Mouse (Mus musculus): Measurements from ENCODE around the gene Gm5936. TPM values are rescaled to one million over a fixed set of nuclear protein-coding genes. Genes with fewer than 3 reads are reported as not detected.
"Not testable (repeated sequence)": the region's sequence is repeated elsewhere in the genome, so short reads cannot be mapped to it uniquely, and the experiment has no call there.

Gm5936 gene
- total RNA-seq (2021), result under 1 TPM; 0.13 to 0.28 TPM

DNA sequence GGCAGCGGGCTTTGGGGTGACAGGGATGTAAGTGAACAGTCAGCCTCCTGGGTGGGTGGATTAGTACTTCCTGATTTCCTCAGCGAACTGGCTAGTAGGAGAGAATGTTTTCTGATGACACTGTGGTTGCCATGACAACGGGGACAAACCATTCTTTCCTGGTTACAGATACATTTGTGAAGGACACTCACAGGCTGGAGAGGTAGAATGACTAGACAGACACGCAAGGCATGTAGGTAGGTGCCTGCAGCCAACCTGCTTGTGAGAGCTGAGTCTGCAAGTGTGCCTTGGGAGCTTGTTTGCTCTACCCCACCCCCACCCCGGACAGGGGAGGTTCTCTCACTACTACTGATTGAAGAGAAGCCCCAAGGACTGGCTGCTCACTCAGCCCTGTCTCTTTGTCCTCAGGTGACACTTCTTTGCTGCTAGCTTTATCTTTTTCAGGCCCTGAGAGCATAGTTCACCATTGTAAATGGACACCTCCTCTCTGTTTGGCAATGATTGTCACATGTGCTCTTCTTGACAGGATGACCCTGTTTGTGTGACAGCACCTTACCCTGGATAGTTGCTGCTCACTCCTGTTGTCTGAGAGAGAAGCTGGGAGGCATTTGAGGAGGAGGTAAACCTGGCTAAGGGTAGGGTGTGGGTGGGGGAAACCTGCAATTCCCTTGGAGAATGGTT is at the start of gene Gm5936:
TSS of gene Gm5936 (plus strand) at position 355 of the 681 bp plus-strand sequence.
- DNase-seq (ENCODE audit: low spot score); intact Hi-C loops (cut with DNase I): not testable (repeated sequence)

DNA sequence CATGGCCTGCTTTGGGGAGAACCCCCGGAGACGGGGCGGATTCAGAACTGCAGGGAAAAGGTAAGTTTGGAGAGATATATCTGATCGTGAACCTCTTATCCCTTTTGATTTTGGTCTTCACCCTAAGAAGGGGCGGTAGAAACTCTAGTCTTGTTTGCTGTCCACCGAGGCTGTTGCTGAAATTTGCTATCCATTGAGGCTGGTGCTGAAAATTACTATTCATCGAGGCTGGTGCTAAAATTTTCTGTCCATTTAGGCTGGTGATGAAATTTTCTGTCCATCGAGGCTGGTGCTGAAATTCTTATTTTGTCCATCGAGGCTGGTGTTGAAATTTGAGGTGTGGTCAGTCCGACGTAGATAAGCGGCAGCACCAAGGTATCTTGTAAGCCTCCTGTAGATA is 19.1 kb downstream of the Gm5936 start:
- intact Hi-C loops (cut with DNase I); DNase-seq (ENCODE audit: low spot score): not testable (repeated sequence)

DNA sequence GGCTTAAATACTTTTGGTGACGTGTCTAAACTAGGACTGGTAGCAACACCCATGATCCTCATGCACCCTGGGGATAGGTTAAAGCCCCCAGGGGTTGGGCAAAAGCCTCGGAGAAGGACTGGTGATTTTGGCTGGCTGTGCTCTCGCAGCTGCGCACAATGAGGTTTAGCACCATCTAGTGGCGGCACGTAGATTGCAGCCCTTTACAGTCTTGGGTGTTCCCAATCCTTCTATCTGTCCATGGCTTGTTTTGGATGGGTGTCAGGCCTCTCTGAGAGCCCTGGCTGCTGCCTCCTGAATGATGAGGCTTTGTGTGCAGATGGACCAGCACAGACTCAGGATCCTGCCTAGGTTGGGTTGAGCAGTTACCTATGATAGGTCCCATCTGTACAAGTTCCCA is 43.1 kb downstream of the Gm5936 start:
- DNase-seq (ENCODE audit: low spot score); intact Hi-C loops (cut with DNase I): not testable (repeated sequence)

Other genes with a start within 250 kb of the Gm5936 start
- not detected for gene Olfr1325, start 244.5 kb upstream of the Gm5936 start, total RNA-seq (2021)
- gene Gm5640, start 191.6 kb upstream of the Gm5936 start, total RNA-seq (2021), result not detected
- not detected for gene Gm6890, start 96.3 kb upstream of the Gm5936 start, total RNA-seq (2021)
- gene Gab3, start 248.3 kb downstream of the Gm5936 start, total RNA-seq (2021), result 1 to 10 TPM; 1.2 to 1.5 TPM

All from heart, postnatal 25 days (tissue).